Mouse (Mus musculus) liver, embryonic 14.5 days (tissue): ENCODE results near the gene Plekha5. TPM values are rescaled to one million over a fixed set of nuclear protein-coding genes. Genes with fewer than 3 reads are reported as not detected.
"Not testable (repeated sequence)": the region's sequence is repeated elsewhere in the genome, so short reads cannot be mapped to it uniquely, and the experiment has no call there.

Source experiments
- ATAC-seq: fragments of 200-750 bp; cut with Nextera tagmentation; 2 replicates; pipeline ENCODE4 v1.8.0; 2017; ENCODE audit warnings: moderate number of reproducible peaks, mild to moderate bottlenecking, moderate library complexity; ENCODE audit not compliant: insufficient read depth
- DNase-seq, 3 experiments: peaks; one replicate each; pipeline ENCODE4 v3.0.0-alpha.2; 2012 to 2013; ENCODE audit warnings: low read depth in 3 of 3, low spot score in 3 of 3
- H3K27ac ChIP-seq: fragments of 300-500 bp; sonication (generic); 2 replicates; pipeline ENCODE4 v1.5.1; 2014; ENCODE audit warnings: moderate library complexity, mild to moderate bottlenecking, control low read depth, inconsistent platforms
- H3K27me3 ChIP-seq: fragments of 300-500 bp; sonication (generic); 2 replicates; pipeline ENCODE4 v1.6.1; 2014; ENCODE audit warnings: mild to moderate bottlenecking, low read length, moderate library complexity; ENCODE audit not compliant: control insufficient read depth, insufficient read depth
- H3K36me3 ChIP-seq: fragments of 300-500 bp; sonication (generic); replicated peaks from 2 replicates; pipeline ENCODE4 v1.6.1; 2014; ENCODE audit warnings: low read depth; ENCODE audit not compliant: control insufficient read depth, insufficient read depth
- H3K4me1 ChIP-seq, 2 experiments: fragments of 200-500 bp in 1 of 2; fragments of 300-500 bp in 1 of 2; sonication (generic) in 1 of 2; replicated peaks; 2 replicates each; pipeline ENCODE4 v1.6.1; 2012 to 2014; ENCODE audit warnings: antibody characterized with exemption in 1 of 2, inconsistent platforms in 1 of 2, low read length in 1 of 2; ENCODE audit not compliant: control insufficient read depth in 2 of 2, insufficient read depth in 2 of 2
- H3K4me2 ChIP-seq: fragments of 300-500 bp; sonication (generic); 2 replicates; pipeline ENCODE4 v1.6.1; 2014; ENCODE audit warnings: low read depth, mild to moderate bottlenecking, control low read depth, moderate library complexity
- H3K4me3 ChIP-seq, 2 experiments: fragments of 200-500 bp in 1 of 2; fragments of 300-500 bp in 1 of 2; sonication (generic) in 1 of 2; 2 replicates each; pipeline ENCODE4 v1.5.1; 2012 to 2014; ENCODE audit warnings: low read depth in 2 of 2, low read length in 2 of 2, mild to moderate bottlenecking in 2 of 2, control low read depth in 1 of 2, inconsistent platforms in 1 of 2, moderate library complexity in 1 of 2; ENCODE audit not compliant: insufficient read depth in 1 of 2
- H3K9ac ChIP-seq: fragments of 300-500 bp; sonication (generic); replicated peaks from 2 replicates; pipeline ENCODE4 v1.6.1; 2014; ENCODE audit warnings: mild to moderate bottlenecking, control low read depth, moderate library complexity
- H3K9me3 ChIP-seq: fragments of 300-500 bp; sonication (generic); 2 replicates; pipeline ENCODE4 v1.6.1; 2016; ENCODE audit warnings: low read length, mixed read lengths; ENCODE audit not compliant: control insufficient read depth
- CTCF ChIP-seq: IDR thresholded peaks from 2 replicates; pipeline ENCODE4 v1.5.1; 2016; ENCODE audit warnings: antibody characterized with exemption, low read depth, control low read depth
- EP300 ChIP-seq: IDR thresholded peaks from 2 replicates; pipeline ENCODE4 v1.6.1; 2016; ENCODE audit warnings: antibody characterized with exemption, low read depth
- WGBS: fragments of 180-500 bp; shearing (Covaris S2); extraction: QIAGEN DNeasy Blood & Tissue Kit; methylation state at CpG from one replicate; pipeline ENCODE4 v1.1.7; 2014; ENCODE audit not compliant: insufficient replicate concordance; 5-methylcytosine and 5-hydroxymethylcytosine counted together
- polyA plus RNA-seq, 2 experiments: library from polyadenylated mRNA; depleted of rRNA in 1 of 2; stranded (reverse) in 1 of 2; unstranded in 1 of 2; fragments of >200 nt; fragmentation: Nextera tagmentation in 1 of 2; extraction: Ambion mirVana in 1 of 2; gene quantifications; 2 replicates each; pipeline versions ENCODE4 v1.2.1 to v1.2.3; 2012 to 2014

The Plekha5 gene
- polyA plus RNA-seq, 2 experiments: 3.6 to 6.0 TPM

DNA sequence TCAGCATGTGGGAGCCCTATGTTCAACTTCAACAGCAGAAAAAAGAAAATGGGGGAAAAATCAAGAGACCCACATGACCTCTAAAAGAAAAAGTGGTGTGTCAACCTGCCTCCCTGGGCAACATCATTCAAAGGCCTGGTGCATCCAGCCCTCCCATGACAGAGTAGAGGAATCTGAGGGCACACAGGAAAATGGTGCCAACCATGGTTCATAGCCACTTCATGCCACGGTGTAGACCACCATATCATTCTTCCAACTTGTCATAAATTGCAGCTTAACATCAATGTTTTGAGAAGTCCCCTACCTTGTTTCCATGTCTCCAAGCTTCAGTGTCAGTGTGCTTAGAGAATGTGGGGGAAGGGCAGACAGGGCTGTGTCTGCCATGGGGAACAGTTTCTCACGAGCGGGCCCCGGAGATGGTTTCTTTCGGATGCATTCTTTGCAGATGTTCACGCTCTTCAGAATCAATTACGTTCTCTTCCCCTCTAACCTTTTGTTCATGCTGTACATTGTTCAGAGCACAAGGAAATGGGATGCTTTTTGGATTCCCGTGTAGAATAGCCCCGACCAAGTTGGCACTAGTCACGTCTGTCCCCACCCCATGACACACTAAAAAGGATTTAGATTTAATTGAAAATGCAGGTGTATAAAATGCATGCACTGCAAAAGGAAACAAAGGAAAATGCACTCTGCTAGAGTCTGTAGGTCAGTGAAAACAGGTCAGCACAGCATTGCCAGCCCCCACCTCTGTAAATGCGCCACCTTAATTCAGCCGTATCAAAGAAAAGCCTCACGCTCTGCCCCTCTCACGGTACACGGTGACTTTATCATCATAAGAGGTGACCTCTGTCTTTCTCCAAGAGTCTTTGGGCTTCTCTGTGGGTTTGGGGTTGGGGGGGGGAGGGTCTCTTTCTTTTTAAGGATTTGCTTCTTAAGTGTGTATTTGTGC is 173.8 kb downstream of the Plekha5 start:
- DNase-seq (no peak), ATAC-seq (no peak)
- WGBS: 82% methylated on average over 15 of the region's 15 CpGs
- Histone ChIP-seq H3K9me3 (no peaks in the 10 kb centered on the region), H3K27ac (no peak overlapping the region), H3K4me1 (no peaks in the 10 kb centered on the region), H3K9ac (no peak overlapping the region), H3K4me3 (no peak overlapping the region), H3K4me2 (no peak overlapping the region), H3K36me3 (no peaks in the 10 kb centered on the region), H3K27me3 (no peaks in the 10 kb centered on the region)
- TF ChIP-seq CTCF (no peak), EP300 (no peak)

DNA sequence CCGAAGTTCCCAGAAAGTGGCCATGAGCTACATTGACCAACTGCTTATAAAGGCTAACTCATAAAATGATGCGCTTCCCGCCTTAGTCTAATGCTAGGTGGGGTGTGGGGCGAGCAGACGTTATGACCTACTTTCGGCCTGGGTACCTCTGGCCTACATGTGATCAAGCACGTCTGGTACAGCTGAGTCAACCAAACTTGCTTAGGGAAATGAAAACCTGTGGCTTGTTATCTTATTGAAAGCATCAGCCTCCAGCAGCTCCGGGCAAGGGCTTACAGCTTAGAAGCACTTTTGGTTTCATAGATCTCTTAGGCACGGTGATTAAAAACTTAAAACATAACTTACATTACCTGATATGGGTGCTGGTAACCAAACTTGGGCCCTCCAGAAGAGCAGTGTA is 174.7 kb downstream of the Plekha5 start:
- Histone ChIP-seq H3K4me3 (no peak overlapping the region), H3K27ac (no peak overlapping the region), H3K9ac (no peak overlapping the region), H3K4me1 (no peaks in the 10 kb centered on the region), H3K9me3 (no peaks in the 10 kb centered on the region), H3K4me2 (no peak overlapping the region), H3K36me3 (no peaks in the 10 kb centered on the region), H3K27me3 (no peaks in the 10 kb centered on the region)
- WGBS: 66% methylated on average over 9 of the region's 9 CpGs
- no peak for ATAC-seq
- no peak for TF ChIP-seq EP300
- DNase-seq: no peak

DNA sequence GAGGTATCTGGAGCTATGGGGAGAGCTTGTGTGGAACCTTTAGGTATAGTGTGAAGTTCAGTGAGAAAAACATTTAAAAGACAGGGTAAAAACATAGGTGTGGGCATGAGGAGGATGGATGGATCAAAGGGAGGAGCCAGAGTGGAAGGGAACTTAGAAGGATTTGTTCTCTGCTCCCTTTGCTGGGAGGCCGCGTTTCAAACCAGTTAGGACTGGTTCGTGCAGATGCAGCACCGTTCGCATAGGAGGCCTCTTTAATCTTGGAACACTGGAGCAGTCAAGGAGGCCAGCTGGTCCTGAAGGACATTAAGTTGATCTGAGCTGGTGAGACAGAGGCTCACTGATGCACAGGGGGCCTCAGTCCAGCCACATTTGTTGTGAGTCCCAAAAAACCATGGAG is 175.5 kb downstream of the Plekha5 start:
- H3K27me3 ChIP-seq: no peaks in the 10 kb centered on the region
- no peak for ATAC-seq
- no peak for DNase-seq
- no peaks in the 10 kb centered on the region for H3K9me3 ChIP-seq
- no peak overlapping the region for H3K4me2 ChIP-seq
- no peaks in the 10 kb centered on the region for H3K4me1 ChIP-seq
- no peak overlapping the region for H3K4me3 ChIP-seq
- no peaks in the 10 kb centered on the region for H3K36me3 ChIP-seq
- TF ChIP-seq EP300 (no peak), CTCF (no peak)
- 96% methylated on average over 5 of the region's 5 CpGs for WGBS
- H3K27ac ChIP-seq: no peak overlapping the region
- no peak overlapping the region for H3K9ac ChIP-seq

DNA sequence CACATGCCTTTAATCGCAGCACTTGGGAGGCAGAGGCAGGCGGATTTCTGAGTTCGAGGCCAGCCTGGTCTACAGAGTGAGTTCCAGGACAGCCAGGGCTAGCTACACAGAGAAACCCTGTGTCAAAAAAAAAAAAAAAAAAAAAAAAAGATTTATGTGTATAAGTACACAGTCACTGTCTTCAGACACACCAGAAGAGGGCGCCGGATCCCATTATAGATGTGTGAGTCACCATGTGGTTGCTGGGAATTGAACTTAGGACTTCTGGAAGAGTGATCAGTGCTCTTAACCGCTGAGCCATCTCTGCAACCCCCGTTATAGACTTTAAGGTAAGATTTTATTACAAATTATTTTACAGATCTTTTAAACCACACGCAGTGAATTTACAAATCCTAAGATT is 176.8 kb downstream of the Plekha5 start:
- not testable (repeated sequence) for H3K4me2 ChIP-seq, H3K27me3 ChIP-seq, H3K4me1 ChIP-seq, DNase-seq, H3K9ac ChIP-seq, H3K27ac ChIP-seq, H3K9me3 ChIP-seq, H3K36me3 ChIP-seq, ATAC-seq, H3K4me3 ChIP-seq
- WGBS: 71% methylated on average over 8 of the region's 8 CpGs

DNA sequence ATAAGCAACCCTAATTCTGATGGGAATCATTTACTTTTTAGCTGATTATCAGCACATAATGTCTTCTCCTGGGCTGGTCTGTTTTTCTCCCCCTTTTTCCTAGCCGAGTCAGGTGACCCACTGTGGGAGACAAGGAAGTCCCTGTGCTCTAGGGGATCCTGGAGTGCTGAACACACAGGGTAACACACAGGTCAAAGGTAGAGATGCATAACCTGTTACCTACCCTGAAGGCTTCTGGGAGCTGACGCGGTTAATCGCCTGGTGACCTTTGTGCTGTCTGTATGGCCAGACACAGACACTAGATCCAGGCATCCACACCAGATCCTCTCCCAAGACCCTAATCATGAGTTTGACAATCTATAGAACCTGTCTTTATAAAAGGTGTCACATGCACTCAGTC is 177.3 kb downstream of the Plekha5 start:
- Histone ChIP-seq H3K27me3 (no peaks in the 10 kb centered on the region), H3K9me3 (no peaks in the 10 kb centered on the region), H3K36me3 (no peaks in the 10 kb centered on the region), H3K4me2 (no peak overlapping the region), H3K27ac (no peak overlapping the region), H3K9ac (no peak overlapping the region), H3K4me1 (no peaks in the 10 kb centered on the region), H3K4me3 (no peak overlapping the region)
- DNase-seq (no peak), ATAC-seq (no peak)
- WGBS: 80% methylated on average over 4 of the region's 4 CpGs
- TF ChIP-seq CTCF (no peak), EP300 (no peak)
